In the genomic region with DNA sequence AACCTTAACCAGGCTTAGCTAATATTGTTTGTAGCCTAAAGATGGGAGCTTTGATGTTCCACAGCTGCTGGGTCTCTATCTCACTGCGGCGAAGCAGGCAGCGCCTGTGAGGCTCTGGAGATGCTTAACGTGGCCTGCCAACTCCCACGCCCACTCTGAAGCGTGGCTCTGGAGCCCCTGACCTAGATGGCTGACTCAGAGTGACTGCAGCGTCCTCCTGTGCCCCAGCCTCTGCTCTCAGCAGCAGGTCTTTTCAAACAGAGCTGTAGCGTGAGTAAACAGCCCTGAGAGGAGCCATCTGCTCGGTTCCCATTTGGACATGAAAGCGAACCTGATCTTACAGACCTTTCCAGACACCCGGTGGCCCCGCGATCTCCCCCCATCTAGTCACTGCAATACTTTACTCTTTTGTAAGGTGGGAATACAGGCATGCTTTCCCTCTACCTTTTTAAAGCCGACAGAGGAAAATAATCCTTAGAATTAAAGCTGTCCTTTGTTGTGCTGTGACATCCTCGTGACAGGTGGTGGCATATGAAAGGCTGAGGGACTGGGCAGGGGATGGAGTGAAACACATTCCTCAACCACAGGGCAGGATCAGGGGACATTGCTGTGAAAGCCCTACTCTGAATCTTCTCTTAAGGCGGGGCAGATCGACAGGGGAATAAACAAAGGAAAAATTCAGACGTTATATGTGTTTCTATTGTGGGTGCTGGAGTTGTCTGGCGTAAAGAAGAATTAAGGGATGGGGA, we compare ENCODE assay signal across 9 mouse cellular contexts.
DNase-seq lines count a peak whose midpoint lies in the region; ATAC-seq and TF ChIP-seq lines count a peak whose summit lies in the region.
"Had no signal": no experiment of that assay in that cellular context is flagged by ENCODE, and none has a peak within 500 bp of the region (broad histone marks: within the 10 kb centered on the region; RNA-seq: fewer than 3 reads in every experiment).

No protein-coding gene starts in this region.

- no peak for TF ChIP-seq POLR2A in heart, adult 2 months (IDR thresholded peaks at IDR 0.05; ENCODE audit: insufficient read depth, low read depth, low read length)

- no peak overlapping the region for H3K27ac ChIP-seq in heart, embryonic 14.5 days (replicated peaks in 1 of 2; ENCODE audit: control insufficient read depth in 1 of 2, insufficient read depth in 1 of 2, low read depth in 2 of 2, low read length in 2 of 2)
- no peak overlapping the region for H3K27ac ChIP-seq in heart, adult 2 months
- H3K27ac ChIP-seq in hindbrain, embryonic 14.5 days, result peak overlapping the region; percentile 69
- H3K27ac ChIP-seq in midbrain, embryonic 11.5 days (ENCODE audit: low read depth, low read length), result peak overlapping the region; percentile 70
- H3K27ac ChIP-seq: liver, embryonic 13.5 days had no signal

- peaks cover 4 to 5% of the 10 kb centered on the region in 2 experiments; a peak in 3 of 4 replicates for H3K4me1 ChIP-seq in heart, embryonic 14.5 days (ENCODE audit: control insufficient read depth in 2 of 2, insufficient read depth in 2 of 2, low read length in 2 of 2)
- H3K4me1 ChIP-seq in heart, adult 2 months (ENCODE audit: control insufficient read depth, insufficient read depth, low read length), result no peaks in the 10 kb centered on the region
- H3K4me1 ChIP-seq in hindbrain, embryonic 14.5 days (replicated peaks; ENCODE audit: control insufficient read depth, insufficient read depth, low read length), result peaks cover 14% of the 10 kb centered on the region
- peaks cover 20% of the 10 kb centered on the region for H3K4me1 ChIP-seq in midbrain, embryonic 11.5 days (ENCODE audit: control insufficient read depth, insufficient read depth, low read length)

- H3K9ac ChIP-seq in heart, embryonic 14.5 days (ENCODE audit: low read length), result peak overlapping the region; percentile 25; the same call in 1 of the 2 replicates
- no peak overlapping the region for H3K9ac ChIP-seq in heart, adult 2 months (ENCODE audit: low read depth, low read length)
- H3K9ac ChIP-seq in hindbrain, embryonic 14.5 days, result peak overlapping the region; percentile 9; the same call in 1 of the 2 replicates
- peak overlapping the region; percentile 26; the same call in 1 of the 2 replicates for H3K9ac ChIP-seq in midbrain, embryonic 11.5 days (ENCODE audit: low read length)
- H3K9ac ChIP-seq: liver, embryonic 13.5 days had no signal

- TF ChIP-seq CTCF in heart, adult 2 months (IDR thresholded peaks at IDR 0.05), result no peak

- no peak for DNase-seq in heart, adult 2 months
- DNase-seq in NIH3T3 (ENCODE audit: low read depth), result peak; percentile 6
- peak; percentile 79 to 80 for DNase-seq in cerebellum, postnatal 36 days
- no peak for DNase-seq in hindbrain, embryonic 14.5 days (ENCODE audit: low spot score)
- DNase-seq in midbrain, embryonic 11.5 days (ENCODE audit: low spot score, missing footprints), result peak; percentile 91
- peak; percentile 7 to 14 for DNase-seq in urinary bladder, postnatal 36 days (ENCODE audit: low spot score in 2 of 2)
- DNase-seq in spleen, adult 12 weeks (ENCODE audit: low spot score), result no peak
- DNase-seq: liver, embryonic 13.5 days had no signal

- no peak for ATAC-seq in heart, embryonic 14.5 days (ENCODE audit: insufficient number of reproducible peaks, insufficient read depth, low FRiP score, low read depth)
- peak; percentile 66; the same call in 1 of the 2 replicates for ATAC-seq in hindbrain, embryonic 14.5 days (ENCODE audit: low FRiP score)
- ATAC-seq in midbrain, embryonic 11.5 days (ENCODE audit: low FRiP score), result peak; percentile 87

- H3K79me2 ChIP-seq in heart, adult 2 months (replicated peaks; ENCODE audit: control insufficient read depth, insufficient read depth, low read length), result no peaks in the 10 kb centered on the region

- H3K4me2 ChIP-seq in heart, embryonic 14.5 days (ENCODE audit: low read length), result peak overlapping the region; percentile 40; the same call in 1 of the 2 replicates
- peak overlapping the region; percentile 26; the same call in 1 of the 2 replicates for H3K4me2 ChIP-seq in hindbrain, embryonic 14.5 days (replicated peaks)
- H3K4me2 ChIP-seq in midbrain, embryonic 11.5 days, result peak overlapping the region; percentile 1; the same call in 1 of the 2 replicates
- H3K4me2 ChIP-seq: liver, embryonic 13.5 days had no signal

- H3K36me3 ChIP-seq in heart, embryonic 14.5 days (ENCODE audit: control insufficient read depth, insufficient read depth, low read length), result no peaks in the 10 kb centered on the region
- no peaks in the 10 kb centered on the region for H3K36me3 ChIP-seq in heart, adult 2 months (ENCODE audit: control insufficient read depth, insufficient read depth, low read length)
- H3K36me3 ChIP-seq in hindbrain, embryonic 14.5 days (replicated peaks; ENCODE audit: control insufficient read depth, insufficient read depth), result no peaks in the 10 kb centered on the region
- no peaks in the 10 kb centered on the region for H3K36me3 ChIP-seq in midbrain, embryonic 11.5 days (ENCODE audit: control insufficient read depth, insufficient read depth, low read length)
- H3K36me3 ChIP-seq: liver, embryonic 13.5 days had no signal

- intact Hi-C loops in heart, adult 2 months (cut with DNase I), result no loop called here

- no peaks in the 10 kb centered on the region; the same call in 1 of the 2 replicates for H3K27me3 ChIP-seq in heart, embryonic 14.5 days (ENCODE audit: control insufficient read depth, insufficient read depth, low read length)
- no peaks in the 10 kb centered on the region for H3K27me3 ChIP-seq in heart, adult 2 months (ENCODE audit: control insufficient read depth, insufficient read depth, low read length)
- H3K27me3 ChIP-seq in hindbrain, embryonic 14.5 days (ENCODE audit: control insufficient read depth, insufficient read depth, low read length), result no peaks in the 10 kb centered on the region
- no peaks in the 10 kb centered on the region for H3K27me3 ChIP-seq in midbrain, embryonic 11.5 days (ENCODE audit: control insufficient read depth, insufficient read depth, low read length)
- H3K27me3 ChIP-seq: liver, embryonic 13.5 days had no signal

- H3K4me3 ChIP-seq in heart, embryonic 14.5 days (ENCODE audit: control insufficient read depth in 1 of 2, insufficient read depth in 1 of 2, low read depth in 1 of 2, low read length in 2 of 2), result no peak overlapping the region
- no peak overlapping the region for H3K4me3 ChIP-seq in heart, adult 2 months
- no peak overlapping the region for H3K4me3 ChIP-seq in hindbrain, embryonic 14.5 days (replicated peaks; ENCODE audit: low read length)
- H3K4me3 ChIP-seq in midbrain, embryonic 11.5 days (ENCODE audit: low read depth, low read length), result no peak overlapping the region
- H3K4me3 ChIP-seq: liver, embryonic 13.5 days had no signal

- no peak for TF ChIP-seq EP300 in heart, adult 2 months (IDR thresholded peaks at IDR 0.05; ENCODE audit: insufficient read depth, low read depth, low read length)

- WGBS in heart, embryonic 14.5 days, result 27% methylated on average over 19 of the region's 19 CpGs
- 45% methylated on average over 19 of the region's 19 CpGs for WGBS in heart, adult 2 months
- WGBS in hindbrain, embryonic 14.5 days, result 19% methylated on average over 19 of the region's 19 CpGs
- 9% methylated on average over 19 of the region's 19 CpGs for WGBS in midbrain, embryonic 11.5 days

- H3K9me3 ChIP-seq in heart, embryonic 14.5 days (ENCODE audit: control insufficient read depth, low read length), result no peaks in the 10 kb centered on the region
- H3K9me3 ChIP-seq in hindbrain, embryonic 14.5 days (ENCODE audit: control insufficient read depth, low read length), result no peaks in the 10 kb centered on the region
- no peaks in the 10 kb centered on the region for H3K9me3 ChIP-seq in midbrain, embryonic 11.5 days (ENCODE audit: control insufficient read depth, low read length)
- H3K9me3 ChIP-seq: liver, embryonic 13.5 days had no signal

Comparison
In these comparisons a context has a peak if more than half of its experiments do, and no peak if none do; other contexts are left out.
1. H3K27ac ChIP-seq: peak in hindbrain, embryonic 14.5 days (single experiment) and midbrain, embryonic 11.5 days (single experiment); none in heart, embryonic 14.5 days (0 of 2) and heart, adult 2 months (single experiment).
2. DNase-seq: peak in NIH3T3 (single experiment), cerebellum, postnatal 36 days (2 of 2), midbrain, embryonic 11.5 days (single experiment) and urinary bladder, postnatal 36 days (2 of 2); none in heart, adult 2 months (0 of 2), hindbrain, embryonic 14.5 days (single experiment) and spleen, adult 12 weeks (single experiment).
3. Peak in every context shown above with its lines, with median percentiles within 50 percentile points of each other: H3K4me2 ChIP-seq.